Comparison of ENCODE assay signal across 8 mouse cellular contexts in genomic region chr6:145746921-145747670, GRCm38 (mm10). TPM values are rescaled to one million over a fixed set of nuclear protein-coding genes. Genes with fewer than 3 reads are reported as not detected.
DNase-seq lines count a peak whose midpoint lies in the region; ATAC-seq and TF ChIP-seq lines count a peak whose summit lies in the region.

No protein-coding gene starts in this region.

- no peaks in the 10 kb centered on the region for H3K27me3 ChIP-seq in forebrain, embryonic 15.5 days
- no peaks in the 10 kb centered on the region for H3K27me3 ChIP-seq in hindbrain, embryonic 14.5 days (ENCODE audit: control insufficient read depth, insufficient read depth, low read length)
- peaks cover 60% of the 10 kb centered on the region for H3K27me3 ChIP-seq in liver, embryonic 15.5 days
- H3K27me3 ChIP-seq in neural tube, embryonic 12.5 days (replicated peaks) = no peaks in the 10 kb centered on the region

- peak overlapping the region; percentile 73 for H3K27ac ChIP-seq in forebrain, embryonic 15.5 days (replicated peaks)
- H3K27ac ChIP-seq in hindbrain, embryonic 14.5 days = peak overlapping the region; percentile 67
- peak overlapping the region; percentile 67 for H3K27ac ChIP-seq in liver, embryonic 15.5 days (replicated peaks)
- peak overlapping the region; percentile 38 for H3K27ac ChIP-seq in neural tube, embryonic 12.5 days

- no peak for TF ChIP-seq POLR2A in lung, adult 2 months (IDR thresholded peaks at IDR 0.05; ENCODE audit: borderline replicate concordance, extremely low read depth, low read depth, low read length)

- peak overlapping the region; percentile 84 for H3K4me2 ChIP-seq in forebrain, embryonic 15.5 days (replicated peaks)
- peak overlapping the region; percentile 67 for H3K4me2 ChIP-seq in hindbrain, embryonic 14.5 days (replicated peaks)
- H3K4me2 ChIP-seq in liver, embryonic 15.5 days = peak overlapping the region; percentile 68
- peak overlapping the region; percentile 76 for H3K4me2 ChIP-seq in neural tube, embryonic 12.5 days (replicated peaks)

- no peaks in the 10 kb centered on the region for H3K9me3 ChIP-seq in forebrain, embryonic 15.5 days
- no peaks in the 10 kb centered on the region for H3K9me3 ChIP-seq in hindbrain, embryonic 14.5 days (ENCODE audit: control insufficient read depth, low read length)
- no peaks in the 10 kb centered on the region for H3K9me3 ChIP-seq in liver, embryonic 15.5 days (replicated peaks)
- H3K9me3 ChIP-seq in neural tube, embryonic 12.5 days = no peaks in the 10 kb centered on the region

- DNase-seq in lung, adult 2 months = peak; percentile 83
- no peak for DNase-seq in lung, postnatal 25 days (ENCODE audit: low spot score)
- peak; percentile 55 to 68 for DNase-seq in adrenal gland, postnatal 36 days
- DNase-seq in hindbrain, embryonic 14.5 days (ENCODE audit: low spot score) = no peak

- under 1% methylated on average over 55 of the region's 55 CpGs for WGBS in lung, adult 2 months
- WGBS in forebrain, embryonic 15.5 days = under 1% methylated on average over 55 of the region's 55 CpGs
- under 1% methylated on average over 55 of the region's 55 CpGs for WGBS in hindbrain, embryonic 14.5 days
- under 1% methylated on average over 55 of the region's 55 CpGs for WGBS in liver, embryonic 15.5 days (ENCODE audit: insufficient replicate concordance)
- WGBS in neural tube, embryonic 12.5 days = under 1% methylated on average over 54 of the region's 55 CpGs

- peak overlapping the region; percentile 62 for H3K9ac ChIP-seq in forebrain, embryonic 15.5 days (replicated peaks)
- H3K9ac ChIP-seq in hindbrain, embryonic 14.5 days = peak overlapping the region; percentile 63
- H3K9ac ChIP-seq in liver, embryonic 15.5 days = peak overlapping the region; percentile 56
- H3K9ac ChIP-seq in neural tube, embryonic 12.5 days = peak overlapping the region; percentile 81

- H3K4me1 ChIP-seq in lung, adult 2 months (ENCODE audit: control insufficient read depth, insufficient read depth, low read length) = peaks cover 5% of the 10 kb centered on the region
- H3K4me1 ChIP-seq in forebrain, embryonic 15.5 days = peaks cover 22% of the 10 kb centered on the region
- peaks cover 9% of the 10 kb centered on the region for H3K4me1 ChIP-seq in hindbrain, embryonic 14.5 days (replicated peaks; ENCODE audit: control insufficient read depth, insufficient read depth, low read length)
- H3K4me1 ChIP-seq in liver, embryonic 15.5 days (replicated peaks) = peaks cover 9% of the 10 kb centered on the region
- peaks cover 8% of the 10 kb centered on the region; the same call in 1 of the 2 replicates for H3K4me1 ChIP-seq in neural tube, embryonic 12.5 days

- ATAC-seq in forebrain, embryonic 15.5 days (replicated peaks) = peak; percentile 10; the same call in 1 of the 2 replicates
- ATAC-seq in hindbrain, embryonic 14.5 days (ENCODE audit: low FRiP score) = peak; percentile 0; the same call in 1 of the 2 replicates
- ATAC-seq in liver, embryonic 15.5 days (ENCODE audit: insufficient read depth) = no peak
- no peak; the same call in 1 of the 2 replicates for ATAC-seq in neural tube, embryonic 12.5 days (ENCODE audit: low FRiP score, low read depth)
- ATAC-seq in activated CD4-positive, CD25-positive, alpha-beta regulatory T cell, adult 4 months = no peak

- no peak for TF ChIP-seq CTCF in lung, adult 2 months (IDR thresholded peaks at IDR 0.05; ENCODE audit: insufficient read depth, low read length)

- peak overlapping the region; percentile 84 for H3K4me3 ChIP-seq in lung, adult 2 months (replicated peaks; ENCODE audit: extremely low read depth, low read depth, low read length)
- H3K4me3 ChIP-seq in forebrain, embryonic 15.5 days = peak overlapping the region; percentile 83
- peak overlapping the region; percentile 52 for H3K4me3 ChIP-seq in hindbrain, embryonic 14.5 days (replicated peaks; ENCODE audit: low read length)
- peak overlapping the region; percentile 63 for H3K4me3 ChIP-seq in liver, embryonic 15.5 days (replicated peaks)
- peak overlapping the region; percentile 76 for H3K4me3 ChIP-seq in neural tube, embryonic 12.5 days

- no peaks in the 10 kb centered on the region for H3K36me3 ChIP-seq in forebrain, embryonic 15.5 days
- H3K36me3 ChIP-seq in hindbrain, embryonic 14.5 days (replicated peaks; ENCODE audit: control insufficient read depth, insufficient read depth) = no peaks in the 10 kb centered on the region
- no peaks in the 10 kb centered on the region for H3K36me3 ChIP-seq in liver, embryonic 15.5 days (replicated peaks)
- no peaks in the 10 kb centered on the region for H3K36me3 ChIP-seq in neural tube, embryonic 12.5 days

RNA-seq across cellular contexts. Expression of gene Rassf8, which starts 0.5 kb away (rescaled TPM):
- 23.0 and 34.2 TPM in 2 replicates for polyA plus RNA-seq in lung, adult 2 months (2012; rRNA removed)
- total RNA-seq in adrenal gland, postnatal 36 days (2021) = 100 to 1,000 TPM in 1 of 2 experiments, 10 to 100 TPM in 1; 79.1 to 106 TPM
- polyA plus RNA-seq in forebrain, embryonic 15.5 days (2015; fragmentation: Nextera tagmentation; extraction: Ambion mirVana) = 3.2 and 3.5 TPM in 2 replicates
- 5.0 and 5.6 TPM in 2 replicates for polyA plus RNA-seq in hindbrain, embryonic 14.5 days (2014; fragmentation: Nextera tagmentation; extraction: Ambion mirVana)
- polyA plus RNA-seq in liver, embryonic 15.5 days (2015; fragmentation: Nextera tagmentation; extraction: Ambion mirVana) = 1.1 and 1.6 TPM in 2 replicates
- 3.6 and 4.2 TPM in 2 replicates for polyA plus RNA-seq in neural tube, embryonic 12.5 days (2016; fragmentation: Nextera tagmentation; extraction: Ambion mirVana)
- polyA plus RNA-seq in activated CD4-positive, CD25-positive, alpha-beta regulatory T cell, adult 4 months (2017; shearing (Covaris generic)) = under 1 TPM; 0.19 to 0.32 TPM

Comparison
In these comparisons a context has a peak if more than half of its experiments do, and no peak if none do; other contexts are left out.
1. DNase-seq: peak in lung, adult 2 months (single experiment) and adrenal gland, postnatal 36 days (2 of 2); none in lung, postnatal 25 days (single experiment) and hindbrain, embryonic 14.5 days (single experiment).
2. ATAC-seq: peak in forebrain, embryonic 15.5 days (single experiment) and hindbrain, embryonic 14.5 days (single experiment); none in liver, embryonic 15.5 days (single experiment), neural tube, embryonic 12.5 days (single experiment) and activated CD4-positive, CD25-positive, alpha-beta regulatory T cell, adult 4 months (single experiment).
3. Peak in every context shown above with its lines, with median percentiles within 50 percentile points of each other: H3K4me3 ChIP-seq, H3K27ac ChIP-seq, H3K4me2 ChIP-seq and H3K9ac ChIP-seq.